Mouse (Mus musculus) naive thymus-derived CD4-positive, alpha-beta T cell, adult 2 months (primary cell): ENCODE data around the gene P4hb.
"Not testable (repeated sequence)": the region's sequence is repeated elsewhere in the genome, so short reads cannot be mapped to it uniquely, and the experiment has no call there.

Source experiments
- DNase-seq: peaks from one replicate; pipeline ENCODE4 v3.0.0-alpha.2; 2011; ENCODE audit warnings: low read depth

The P4hb gene

GRCm38 (mm10) chr11:120572417-120572751 lies 669 bp downstream of the P4hb start:
- DNase-seq = no peak

DNA sequence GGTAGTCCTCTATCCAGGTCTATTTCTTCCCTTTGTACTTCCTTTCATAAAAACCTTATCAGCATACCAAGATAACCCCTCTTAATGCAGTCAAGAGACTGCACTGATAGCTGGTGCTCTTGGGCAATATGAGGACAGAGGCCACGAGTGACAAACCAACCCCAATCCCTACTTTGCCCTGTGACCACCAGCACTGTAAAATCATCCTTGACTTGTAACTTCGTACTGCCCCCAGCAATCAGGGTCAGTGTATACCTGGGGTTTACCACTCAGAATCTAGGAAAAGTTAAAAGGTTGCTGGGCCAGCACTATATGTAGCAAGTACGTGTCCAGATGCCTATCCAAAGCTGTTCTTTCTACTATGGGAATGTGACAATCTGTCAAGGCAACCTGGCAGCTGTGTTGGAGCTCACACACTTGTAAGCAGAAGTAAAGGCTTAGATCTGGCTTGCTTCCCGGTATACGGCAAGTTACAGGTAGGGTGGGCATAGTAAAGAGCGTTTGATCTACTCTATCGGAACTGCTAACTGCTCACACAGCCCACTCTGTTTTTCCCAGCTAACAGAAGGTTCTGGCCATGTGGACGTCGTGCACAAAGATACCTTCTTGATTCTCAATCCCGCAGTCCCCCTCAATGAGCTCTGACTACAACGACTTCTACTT lies 1.2 kb downstream of the P4hb start:
- no peak for DNase-seq

DNA sequence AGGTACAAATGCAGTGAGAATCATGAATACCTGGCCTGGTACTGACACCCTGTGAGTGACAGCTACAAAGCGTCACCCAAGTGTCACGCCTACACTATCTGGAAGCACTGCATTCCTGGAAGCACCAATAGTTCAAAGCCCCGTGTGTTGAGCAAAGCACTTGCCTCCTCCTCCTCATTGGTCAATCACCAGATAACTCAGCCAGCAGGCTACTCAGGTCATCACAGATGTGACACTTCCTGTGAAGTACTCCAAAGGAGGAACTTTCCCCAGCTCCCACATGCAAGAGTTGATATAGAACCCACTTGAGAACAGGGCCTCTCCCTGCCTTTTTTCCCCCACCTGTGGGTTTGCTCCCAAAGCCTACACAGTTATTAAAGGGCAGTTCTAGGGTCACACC lies 1.9 kb downstream of the P4hb start:
- DNase-seq = no peak

GRCm38 (mm10) chr11:120568324-120568723 lies 4.7 kb downstream of the P4hb start:
- no peak for DNase-seq

GRCm38 (mm10) chr11:120565114-120565513 lies 7.9 kb downstream of the P4hb start:
- no peak for DNase-seq

GRCm38 (mm10) chr11:120562949-120563348 lies 10.1 kb downstream of the P4hb start:
- DNase-seq = no peak

- no peak for DNase-seq
Observed at GRCm38 (mm10) chr11:120560952-120561728, 11.9 kb downstream of the P4hb start.

DNA sequence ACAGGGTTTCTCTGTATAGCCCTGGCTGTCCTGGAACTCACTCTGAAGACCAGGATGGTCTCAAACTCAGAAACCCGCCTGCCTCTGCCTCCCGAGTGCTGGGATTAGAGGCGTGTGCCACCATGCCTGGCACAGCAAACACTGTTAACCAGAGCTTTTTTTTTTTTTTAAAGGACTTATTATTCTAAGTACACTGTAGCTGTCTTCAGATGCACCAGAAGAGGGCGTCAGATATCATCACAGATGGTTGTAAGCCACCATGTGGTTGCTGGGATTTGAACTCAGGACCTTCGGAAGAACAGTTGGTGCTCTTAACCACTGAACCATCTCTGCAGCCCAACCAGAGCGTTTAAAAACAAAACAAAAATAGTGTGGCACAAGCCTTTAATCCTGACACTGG lies 14.2 kb downstream of the P4hb start:
- DNase-seq = not testable (repeated sequence)

- DNase-seq = no peak
Observed at GRCm38 (mm10) chr11:120555260-120555659, 17.8 kb downstream of the P4hb start.

DNA sequence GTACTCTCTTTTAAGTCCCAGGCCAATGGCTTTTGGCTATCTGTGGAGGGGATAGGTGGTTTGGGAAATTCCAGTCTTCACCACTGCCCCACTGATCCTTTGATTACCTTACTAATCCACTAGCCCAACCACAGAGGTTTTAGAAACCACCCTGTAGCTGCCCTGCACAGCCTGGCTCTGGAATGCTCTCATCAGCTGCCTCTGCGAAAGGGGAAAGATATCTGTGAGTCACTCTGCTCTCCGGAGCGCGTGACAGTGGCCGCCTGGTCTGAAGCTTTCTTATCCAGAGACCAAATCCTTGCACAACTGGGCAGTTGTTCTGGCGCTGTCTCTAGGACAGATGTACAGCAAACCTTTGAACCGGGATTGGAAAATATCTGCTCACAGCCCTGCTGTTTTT lies 18.2 kb downstream of the P4hb start:
- no peak for DNase-seq

- DNase-seq = no peak
Observed at GRCm38 (mm10) chr11:120552736-120553135, 20.3 kb downstream of the P4hb start.

- no peak for DNase-seq
Observed at GRCm38 (mm10) chr11:120550810-120551440, 22.1 kb downstream of the P4hb start, which contains the start of gene Ppp1r27. Ppp1r27 (minus strand) TSS chr11:120551132.

- DNase-seq = peak; percentile 25
Observed at GRCm38 (mm10) chr11:120549986-120550809, 22.9 kb downstream of the P4hb start.

DNA sequence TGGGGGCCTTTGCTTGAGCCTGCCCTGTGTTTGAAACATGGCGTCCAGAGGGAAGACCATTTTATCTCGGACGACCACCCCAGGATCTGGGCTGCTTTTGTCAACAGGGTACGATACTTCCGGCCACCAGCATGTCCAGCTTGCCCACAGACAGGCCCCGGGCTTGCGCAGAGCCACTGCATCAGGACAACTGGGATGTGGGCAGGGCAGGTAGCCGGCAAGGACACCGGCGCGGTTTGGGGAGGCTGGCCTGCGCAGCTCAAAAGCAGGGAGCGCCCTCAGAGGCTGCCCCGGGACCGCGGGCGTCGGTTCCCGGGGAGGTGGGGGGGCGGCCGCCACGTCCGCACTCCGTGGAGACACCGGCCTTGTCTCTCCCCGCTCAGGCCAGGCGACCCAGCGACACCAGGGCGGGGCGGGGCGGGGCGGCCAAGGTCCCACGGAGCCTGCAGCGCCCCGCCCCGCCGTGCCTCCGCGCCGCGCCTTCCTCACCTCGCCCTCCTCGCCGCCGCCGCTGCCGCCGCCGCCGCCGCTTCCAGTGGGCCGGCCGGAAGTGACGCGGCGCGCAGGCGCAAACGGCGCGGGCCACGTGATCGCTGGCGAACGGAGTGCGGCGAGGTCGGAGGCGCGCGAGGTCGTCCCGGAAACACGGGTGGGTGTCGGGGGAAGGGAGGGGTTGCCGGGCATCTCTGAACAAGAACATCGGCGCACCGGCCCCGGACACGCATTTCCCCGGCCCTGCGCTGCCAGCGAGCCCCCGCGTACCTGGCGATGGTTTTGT lies 23.7 kb downstream of the P4hb start, which contains the start of gene Mcrip1:
Gene Mcrip1, minus strand, starts transcription at position 560 of the 778 bp plus-strand sequence.
- peak; percentile 93 for DNase-seq

DNA sequence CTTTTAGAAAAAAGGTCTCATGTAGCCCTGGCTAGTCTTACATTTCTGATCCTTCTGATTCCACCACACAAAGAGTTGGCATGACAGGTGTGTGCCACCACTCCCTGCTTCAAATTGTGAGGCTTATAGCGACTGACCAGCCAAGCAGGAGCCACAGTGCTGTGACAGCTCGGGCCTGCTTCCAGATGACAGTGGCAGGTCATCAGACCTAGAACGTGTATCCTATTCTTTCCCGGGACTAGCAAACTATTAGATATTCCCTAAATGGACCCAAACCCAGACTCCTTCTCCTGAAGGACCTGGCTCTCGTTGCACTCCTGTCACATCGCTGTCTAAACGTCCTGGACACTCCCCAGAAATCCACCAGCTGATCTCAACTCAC lies 24.3 kb downstream of the P4hb start:
- DNase-seq = peak; percentile 24

- no peak for DNase-seq
Observed at GRCm38 (mm10) chr11:120548214-120548613, 24.8 kb downstream of the P4hb start.

GRCm38 (mm10) chr11:120547469-120547868 lies 25.6 kb downstream of the P4hb start:
- peak; percentile 48 for DNase-seq

GRCm38 (mm10) chr11:120545964-120546363 lies 27.1 kb downstream of the P4hb start:
- DNase-seq = no peak

DNA sequence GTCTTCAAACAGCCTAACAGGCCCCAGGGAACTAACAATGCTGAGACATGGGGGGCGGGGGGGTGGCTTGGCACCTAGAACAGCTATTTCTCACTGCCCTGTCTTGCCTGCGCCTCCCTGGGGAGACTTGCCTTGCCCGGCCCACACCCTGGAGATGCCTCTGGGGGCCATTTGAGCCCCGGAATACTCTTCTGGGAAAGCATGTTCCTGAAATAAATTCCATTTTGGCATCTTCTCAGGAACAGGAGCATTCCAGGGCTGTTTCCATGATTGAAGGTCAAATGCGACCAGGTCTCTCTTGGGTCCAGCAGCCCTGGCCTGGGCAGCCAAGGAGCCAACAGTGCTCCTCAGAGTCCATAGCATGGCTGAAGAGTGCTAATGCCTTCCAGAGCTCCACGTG lies 30.7 kb downstream of the P4hb start:
- no peak for DNase-seq

DNA sequence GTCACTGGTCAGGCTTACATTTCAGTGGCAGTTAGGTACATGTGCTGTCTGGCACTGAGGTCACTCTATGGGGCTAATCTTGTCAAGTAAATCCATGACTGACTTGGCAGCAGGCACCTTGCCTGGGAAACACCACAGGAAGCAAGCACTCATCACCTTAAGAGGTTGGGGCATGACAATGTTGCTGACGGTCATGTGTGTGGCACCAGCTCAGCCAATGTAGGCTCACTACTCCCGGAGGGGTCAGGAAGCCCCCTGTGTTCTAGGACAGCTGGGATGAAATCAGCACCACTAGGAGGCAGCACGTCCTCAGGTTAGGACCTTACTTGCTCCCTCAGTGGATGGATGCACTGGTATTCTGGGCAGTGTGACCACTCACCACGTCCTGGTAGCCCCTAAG lies 31.1 kb downstream of the P4hb start:
- DNase-seq = no peak

DNA sequence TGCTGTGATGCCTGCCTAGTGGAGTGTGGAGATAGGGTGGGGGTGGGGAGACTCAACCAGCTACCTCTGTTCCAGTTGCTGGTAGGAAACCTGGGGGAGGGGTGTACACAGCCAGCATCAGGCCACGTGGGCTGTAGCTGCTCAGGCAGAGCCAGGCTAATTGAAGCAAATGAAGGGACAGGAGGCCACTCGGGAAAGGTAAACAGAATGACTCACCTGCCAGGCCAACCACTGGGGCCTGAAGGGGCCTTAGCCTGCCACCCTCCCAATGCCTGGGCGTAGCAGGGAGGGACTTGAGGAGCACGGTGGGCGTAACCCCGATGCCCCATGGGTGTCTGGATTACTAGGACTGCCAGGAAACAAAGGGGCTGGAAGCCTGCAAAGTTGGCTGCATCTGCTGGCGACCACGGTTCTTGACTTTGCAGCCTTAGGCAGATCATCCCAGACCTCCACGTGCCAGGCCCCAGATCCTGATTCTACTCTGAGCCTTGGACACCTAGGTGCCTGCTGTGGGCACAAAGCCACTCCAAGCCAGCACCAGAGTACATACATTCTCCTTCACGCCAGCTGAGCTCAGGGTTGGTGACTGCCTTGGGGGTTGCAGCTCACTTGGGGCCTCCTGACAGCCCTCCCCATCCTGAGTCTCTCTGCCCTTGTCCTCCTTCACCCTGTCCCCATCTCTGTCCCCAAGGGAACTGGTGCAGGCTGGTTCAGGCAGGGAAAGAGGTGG lies 33.6 kb downstream of the P4hb start:
- no peak for DNase-seq
